Mouse (Mus musculus): ENCODE data around the gene Tbrg4. TPM values are rescaled to one million over a fixed set of nuclear protein-coding genes. Genes with fewer than 3 reads are reported as not detected.
A peak's percentile ranks its signal among the peaks of the same experiment; 100 is the strongest.

Gene Tbrg4
- polyA plus RNA-seq, 1 experiment from 2014 or later = 46.4 TPM

DNA sequence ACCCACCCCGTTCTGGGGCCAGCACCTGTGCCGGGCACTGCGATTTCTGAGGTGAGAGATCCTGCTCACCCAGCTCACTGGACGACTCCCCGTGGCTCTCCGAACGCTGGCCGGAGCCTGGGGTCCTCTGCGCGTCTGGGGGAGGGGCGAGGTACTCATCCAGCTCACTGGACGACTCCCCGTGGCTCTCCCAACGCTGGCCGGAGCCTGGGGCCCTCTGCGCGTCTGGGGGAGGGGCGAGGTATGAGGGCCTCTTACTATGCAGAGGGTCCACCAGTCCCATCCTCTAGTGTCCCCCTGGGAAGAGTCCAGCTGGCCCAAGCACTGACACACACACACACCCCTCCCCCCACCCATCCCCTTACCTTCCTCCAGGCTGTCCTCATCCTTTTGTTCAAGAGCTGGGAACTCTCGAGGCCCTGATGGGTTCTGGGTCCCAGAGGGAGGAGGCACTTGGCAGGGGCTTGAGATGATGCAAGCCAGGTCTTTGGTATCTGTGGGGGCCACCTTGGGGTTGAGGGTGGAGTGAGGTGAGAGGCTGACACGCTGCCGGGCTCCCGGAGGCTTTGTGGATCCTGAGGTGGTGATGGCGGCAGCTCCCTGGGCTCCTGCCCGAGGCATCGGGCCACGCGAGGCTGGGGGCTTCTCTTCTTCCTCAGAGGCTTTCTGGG, 26.7 kb downstream of the Tbrg4 start:
- Histone ChIP-seq H3K4me1 (peaks cover 33% of the 10 kb centered on the region), H3K4me2 (peak overlapping the region; percentile 26)
- WGBS = 20% methylated on average over 27 of the region's 27 CpGs

DNA sequence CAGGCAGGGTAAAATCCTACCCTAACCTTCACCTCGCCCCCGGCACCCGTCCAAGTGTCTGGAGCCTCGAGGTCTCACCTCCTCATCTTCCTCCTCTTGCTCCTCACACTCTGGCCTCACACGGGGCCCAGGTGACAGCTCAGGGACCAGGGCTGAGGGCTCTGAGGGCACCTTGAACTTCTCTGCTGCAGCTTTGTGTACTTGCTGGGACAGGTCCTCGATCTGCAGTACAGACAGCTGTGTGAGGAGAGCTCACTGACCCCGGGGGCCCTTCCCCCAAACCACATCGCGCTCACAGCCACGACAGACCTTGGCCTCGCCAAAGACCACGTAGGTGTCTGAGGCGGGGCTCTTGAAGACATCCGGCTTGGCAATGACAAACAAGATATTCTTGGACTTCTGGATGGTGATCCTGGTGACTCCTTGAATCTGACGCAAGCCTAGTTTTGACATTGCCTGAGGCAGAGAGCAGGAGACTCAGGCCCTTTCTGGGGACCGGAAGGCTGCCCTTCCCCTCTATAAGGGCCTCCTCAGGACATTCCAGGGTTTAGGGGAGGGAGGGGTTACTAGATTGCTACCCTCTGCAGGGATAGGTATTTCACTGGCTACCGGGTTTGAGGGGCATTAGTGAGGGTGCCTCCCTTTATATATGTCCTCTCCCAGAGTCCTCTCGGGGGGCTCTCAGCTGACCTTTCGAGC, 27.5 kb downstream of the Tbrg4 start:
- no peak overlapping the region for H3K27ac ChIP-seq
- ATAC-seq (replicated peaks; ENCODE audit: low FRiP score) = no peak
- H3K9me3 ChIP-seq (replicated peaks) = no peaks in the 10 kb centered on the region
- peaks cover 27% of the 10 kb centered on the region for H3K4me1 ChIP-seq
- H3K4me3 ChIP-seq (replicated peaks) = no peak overlapping the region
- H3K27me3 ChIP-seq = no peaks in the 10 kb centered on the region
- peaks cover 51% of the 10 kb centered on the region for H3K36me3 ChIP-seq
- no peak overlapping the region for H3K9ac ChIP-seq
- H3K4me2 ChIP-seq = peak overlapping the region; percentile 26
- 54% methylated on average over 19 of the region's 19 CpGs for WGBS

More for the DNA sequence above, 26.7 kb downstream of the Tbrg4 start:
- ATAC-seq (replicated peaks; ENCODE audit: low FRiP score) = peak; percentile 38
- Histone ChIP-seq H3K9me3 (replicated peaks) (no peaks in the 10 kb centered on the region), H3K36me3 (peaks cover 43% of the 10 kb centered on the region), H3K27ac (no peak overlapping the region), H3K4me3 (replicated peaks) (no peak overlapping the region), H3K9ac (no peak overlapping the region), H3K27me3 (no peaks in the 10 kb centered on the region; the same call in 1 of the 2 replicates)

DNA sequence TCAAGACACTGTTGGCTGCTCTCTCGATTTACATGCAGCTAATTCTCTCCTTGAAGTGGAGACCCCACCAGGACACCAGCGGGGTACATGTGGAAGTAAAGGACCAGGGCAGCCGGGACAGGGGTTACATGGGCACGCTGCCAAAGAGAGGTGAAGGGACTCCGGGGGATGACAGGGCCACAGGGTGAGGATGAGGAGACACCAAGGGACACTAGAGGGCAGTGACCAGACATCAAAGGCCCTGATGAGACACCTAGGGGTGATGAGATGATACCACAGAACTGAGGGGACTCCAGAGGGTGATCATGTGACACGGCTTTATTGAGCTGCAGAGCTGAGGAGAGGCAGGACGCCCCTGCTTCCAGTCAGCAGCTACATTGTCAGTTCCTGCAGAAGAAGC, 28.3 kb downstream of the Tbrg4 start:
- Histone ChIP-seq H3K4me1 (peaks cover 27% of the 10 kb centered on the region), H3K9me3 (replicated peaks) (no peaks in the 10 kb centered on the region), H3K36me3 (peaks cover 59% of the 10 kb centered on the region), H3K27me3 (no peaks in the 10 kb centered on the region), H3K9ac (no peak overlapping the region), H3K27ac (no peak overlapping the region), H3K4me2 (no peak overlapping the region), H3K4me3 (replicated peaks) (no peak overlapping the region)
- ATAC-seq (replicated peaks; ENCODE audit: low FRiP score) = no peak
- WGBS = 69% methylated on average over 7 of the region's 7 CpGs

DNA sequence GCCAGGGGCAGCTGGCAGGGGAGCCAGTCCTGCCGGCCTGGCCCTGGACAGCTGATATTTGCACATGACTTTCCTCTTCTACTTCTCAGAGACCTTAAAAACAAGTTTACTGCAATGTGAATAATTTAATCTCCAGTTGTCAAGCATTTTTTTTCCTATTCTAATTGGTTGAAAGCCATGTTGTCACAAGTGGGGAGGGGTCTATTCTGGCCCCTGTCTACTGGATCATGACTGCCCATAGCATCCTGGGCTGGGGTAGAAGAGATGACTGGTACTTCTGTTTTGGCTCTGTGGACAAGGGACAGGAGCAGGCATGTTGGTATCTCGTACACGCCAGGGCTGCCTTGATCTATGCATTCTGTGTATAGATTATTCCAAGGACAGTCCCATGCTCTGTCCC, 29.3 kb downstream of the Tbrg4 start:
- no peaks in the 10 kb centered on the region for H3K27me3 ChIP-seq
- WGBS = 84% methylated on average over 3 of the region's 3 CpGs
- no peak overlapping the region for H3K9ac ChIP-seq
- H3K27ac ChIP-seq = no peak overlapping the region
- no peak overlapping the region for H3K4me3 ChIP-seq (replicated peaks)
- H3K4me1 ChIP-seq = peaks cover 19% of the 10 kb centered on the region
- H3K9me3 ChIP-seq (replicated peaks) = no peaks in the 10 kb centered on the region
- peaks cover 68% of the 10 kb centered on the region for H3K36me3 ChIP-seq
- ATAC-seq (replicated peaks; ENCODE audit: low FRiP score) = no peak
- H3K4me2 ChIP-seq = no peak overlapping the region

DNA sequence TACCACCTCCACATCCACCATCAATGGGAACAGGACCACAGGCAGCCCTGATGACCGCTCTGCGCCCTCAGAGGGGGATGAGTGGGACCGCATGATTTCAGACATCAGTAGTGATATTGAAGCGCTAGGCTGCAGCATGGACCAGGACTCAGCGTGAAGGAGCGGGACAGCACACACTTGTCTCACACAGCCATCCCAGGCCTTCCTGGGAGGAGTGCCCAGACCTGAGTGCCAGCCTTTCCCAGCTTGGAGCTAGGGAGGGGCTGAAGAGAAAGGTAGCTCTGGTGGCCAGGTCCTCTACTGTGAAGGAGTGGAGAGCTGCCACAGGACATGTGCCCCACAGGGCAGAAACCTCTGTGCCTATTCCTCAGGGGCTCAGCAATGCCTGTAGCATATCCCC, 29.7 kb downstream of the Tbrg4 start:
- Histone ChIP-seq H3K36me3 (peaks cover 72% of the 10 kb centered on the region), H3K4me2 (no peak overlapping the region), H3K4me1 (peaks cover 18% of the 10 kb centered on the region), H3K27ac (no peak overlapping the region), H3K9ac (no peak overlapping the region), H3K27me3 (no peaks in the 10 kb centered on the region), H3K4me3 (replicated peaks) (no peak overlapping the region), H3K9me3 (replicated peaks) (no peaks in the 10 kb centered on the region)
- WGBS = 96% methylated on average over 6 of the region's 6 CpGs
- ATAC-seq (replicated peaks; ENCODE audit: low FRiP score) = no peak

DNA sequence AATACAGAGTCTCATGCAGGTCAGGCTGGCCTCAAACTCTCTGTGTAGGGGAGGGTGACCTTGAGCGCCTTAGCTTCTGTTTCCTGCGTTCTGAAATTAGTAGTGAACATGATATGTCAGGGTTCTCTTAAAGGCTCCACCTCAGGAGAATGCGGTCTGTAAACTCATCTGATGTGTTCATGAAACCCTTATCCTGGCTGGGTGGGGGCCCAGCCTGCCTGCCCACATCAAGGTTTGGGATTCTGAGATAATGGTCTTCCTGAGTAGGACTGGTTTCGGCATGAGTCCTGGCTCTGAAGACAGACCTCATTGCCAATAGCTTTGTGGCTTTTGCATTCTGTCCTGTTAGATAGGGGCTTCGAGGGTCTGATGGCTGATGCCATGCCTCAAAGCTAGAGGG, 30.5 kb downstream of the Tbrg4 start:
- H3K36me3 ChIP-seq = peaks cover 81% of the 10 kb centered on the region
- no peak overlapping the region for H3K4me3 ChIP-seq (replicated peaks)
- H3K9me3 ChIP-seq (replicated peaks) = no peaks in the 10 kb centered on the region
- no peaks in the 10 kb centered on the region for H3K27me3 ChIP-seq
- 84% methylated on average over 5 of the region's 5 CpGs for WGBS
- H3K4me2 ChIP-seq = no peak overlapping the region
- H3K27ac ChIP-seq = no peak overlapping the region
- no peak overlapping the region for H3K9ac ChIP-seq
- peaks cover 18% of the 10 kb centered on the region for H3K4me1 ChIP-seq
- no peak for ATAC-seq (replicated peaks; ENCODE audit: low FRiP score)

DNA sequence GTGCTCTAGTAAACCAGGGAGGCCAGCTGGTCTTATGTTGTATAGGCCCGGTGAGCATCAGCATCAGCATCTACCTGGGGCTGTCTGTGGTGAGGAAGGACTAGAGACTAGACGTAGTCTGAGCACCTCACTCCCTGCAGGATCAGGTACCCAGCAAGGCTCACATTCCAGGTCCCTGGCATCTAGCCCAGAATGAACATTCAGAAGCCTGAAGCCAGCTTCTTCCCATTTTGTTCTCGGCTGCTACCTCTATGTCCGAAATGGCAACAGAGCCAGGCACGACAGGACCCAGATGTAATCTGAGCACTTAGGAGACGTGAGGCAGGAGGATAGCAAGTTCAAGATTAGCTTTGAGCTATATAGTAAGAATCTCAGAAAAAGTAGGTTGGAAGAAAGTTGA, 31.0 kb downstream of the Tbrg4 start:
- Histone ChIP-seq H3K36me3 (peaks cover 86% of the 10 kb centered on the region), H3K9me3 (replicated peaks) (no peaks in the 10 kb centered on the region), H3K4me3 (replicated peaks) (no peak overlapping the region), H3K4me1 (peaks cover 18% of the 10 kb centered on the region), H3K27me3 (no peaks in the 10 kb centered on the region), H3K27ac (no peak overlapping the region), H3K4me2 (no peak overlapping the region), H3K9ac (no peak overlapping the region)
- no peak for ATAC-seq (replicated peaks; ENCODE audit: low FRiP score)
- WGBS = 80% methylated on average over 6 of the region's 6 CpGs

DNA sequence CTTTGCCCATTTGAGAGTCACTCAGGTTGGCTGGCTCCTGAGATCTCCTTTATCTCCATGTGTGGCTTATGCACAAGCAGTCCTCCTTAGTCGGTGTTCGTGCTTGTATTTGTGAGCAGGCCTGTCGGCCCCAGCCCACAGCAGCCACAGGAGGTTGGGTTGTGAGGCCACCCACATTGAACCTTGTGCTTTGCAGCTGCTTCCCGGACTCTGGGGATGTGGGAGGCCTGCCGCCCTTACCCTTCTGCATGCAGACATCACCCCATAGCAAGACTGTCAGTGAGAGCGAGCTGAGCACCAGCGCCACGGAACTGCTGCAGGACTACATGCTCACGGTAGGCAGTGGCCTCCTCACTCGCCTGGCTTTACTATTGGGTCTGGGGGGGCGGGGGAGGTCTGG, 32.5 kb downstream of the Tbrg4 start:
- whole genome bisulfite sequencing = 78% methylated on average over 11 of the region's 11 CpGs
- no peak overlapping the region for H3K27ac ChIP-seq

DNA sequence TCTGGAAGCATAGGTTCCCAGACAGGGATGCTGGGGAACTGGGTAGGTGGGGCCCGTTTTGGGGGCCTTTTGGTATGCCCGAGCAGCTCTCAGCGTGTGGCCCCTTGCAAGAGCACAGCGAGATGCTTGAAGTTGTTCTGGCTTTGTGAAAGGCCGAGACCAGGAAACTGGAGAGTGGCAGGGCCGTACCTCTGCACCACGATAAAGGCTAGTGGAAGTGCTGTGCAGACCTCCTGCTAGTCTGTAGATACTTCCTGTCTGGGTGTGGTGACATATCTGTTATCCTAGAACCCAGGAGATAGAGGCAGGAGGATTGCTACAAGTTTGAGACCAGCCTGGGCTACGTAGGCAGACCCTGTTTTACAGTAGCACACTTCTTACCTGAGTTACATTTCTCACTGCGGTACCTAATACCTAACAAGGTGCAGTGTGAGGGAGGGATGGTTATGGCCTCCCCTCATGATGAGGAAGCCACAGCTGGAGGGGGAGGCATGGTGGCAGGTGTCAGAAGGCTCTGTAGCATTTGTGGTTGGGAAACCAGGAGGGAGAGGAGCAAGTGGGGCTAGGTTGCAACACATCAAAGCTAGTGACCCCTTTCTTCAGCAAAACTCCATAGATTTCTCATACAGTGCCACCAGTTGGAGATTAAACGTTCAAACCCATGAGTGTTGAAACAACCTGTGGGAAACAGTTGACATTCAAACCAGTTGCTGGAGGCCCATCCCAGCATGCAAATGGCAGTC, 34.8 kb downstream of the Tbrg4 start:
- no peaks in the 10 kb centered on the region for H3K9me3 ChIP-seq (replicated peaks)
- H3K4me3 ChIP-seq (replicated peaks) = no peak overlapping the region
- no peaks in the 10 kb centered on the region for H3K27me3 ChIP-seq
- WGBS = 88% methylated on average over 10 of the region's 10 CpGs
- H3K27ac ChIP-seq = no peak overlapping the region
- H3K36me3 ChIP-seq = peaks cover 96% of the 10 kb centered on the region
- H3K9ac ChIP-seq = no peak overlapping the region
- H3K4me2 ChIP-seq = no peak overlapping the region
- 0 out of 2 replicates have a peak, but pooled peaks have one; percentile 40 for ATAC-seq (replicated peaks; ENCODE audit: low FRiP score)
- H3K4me1 ChIP-seq = no peaks in the 10 kb centered on the region

More for the DNA sequence above, 32.5 kb downstream of the Tbrg4 start:
- ATAC-seq (replicated peaks; ENCODE audit: low FRiP score) = no peak
- peaks cover 100% of the 10 kb centered on the region for H3K36me3 ChIP-seq
- no peaks in the 10 kb centered on the region for H3K27me3 ChIP-seq
- no peak overlapping the region for H3K4me2 ChIP-seq
- H3K4me3 ChIP-seq (replicated peaks) = no peak overlapping the region
- no peak overlapping the region for H3K9ac ChIP-seq
- no peaks in the 10 kb centered on the region for H3K9me3 ChIP-seq (replicated peaks)
- peaks cover 6% of the 10 kb centered on the region for H3K4me1 ChIP-seq

DNA sequence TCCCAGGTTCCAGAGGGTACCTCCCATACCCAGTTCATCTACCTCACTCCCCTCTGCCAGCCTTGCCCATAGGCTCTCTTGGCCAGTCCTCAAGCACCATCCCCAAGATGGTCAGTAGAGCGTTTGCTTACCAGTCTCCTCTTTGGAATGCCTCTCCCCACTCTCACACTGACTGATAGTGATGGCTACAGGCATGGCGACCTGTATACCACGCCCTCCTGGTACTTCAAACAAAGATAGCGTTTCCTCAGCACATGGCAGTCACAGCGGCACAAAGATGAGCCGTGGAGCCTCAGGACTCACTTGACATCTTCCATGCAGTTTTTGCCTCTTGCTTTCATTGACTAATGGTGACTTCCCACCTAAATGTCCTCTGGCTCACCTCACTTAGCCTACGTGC, 36.0 kb downstream of the Tbrg4 start:
- Histone ChIP-seq H3K4me2 (no peak overlapping the region), H3K27me3 (no peaks in the 10 kb centered on the region), H3K4me1 (no peaks in the 10 kb centered on the region), H3K27ac (no peak overlapping the region), H3K4me3 (replicated peaks) (no peak overlapping the region), H3K36me3 (peaks cover 96% of the 10 kb centered on the region), H3K9ac (no peak overlapping the region), H3K9me3 (replicated peaks) (no peaks in the 10 kb centered on the region)
- WGBS = 88% methylated on average over 7 of the region's 7 CpGs
- ATAC-seq (replicated peaks; ENCODE audit: low FRiP score) = no peak

DNA sequence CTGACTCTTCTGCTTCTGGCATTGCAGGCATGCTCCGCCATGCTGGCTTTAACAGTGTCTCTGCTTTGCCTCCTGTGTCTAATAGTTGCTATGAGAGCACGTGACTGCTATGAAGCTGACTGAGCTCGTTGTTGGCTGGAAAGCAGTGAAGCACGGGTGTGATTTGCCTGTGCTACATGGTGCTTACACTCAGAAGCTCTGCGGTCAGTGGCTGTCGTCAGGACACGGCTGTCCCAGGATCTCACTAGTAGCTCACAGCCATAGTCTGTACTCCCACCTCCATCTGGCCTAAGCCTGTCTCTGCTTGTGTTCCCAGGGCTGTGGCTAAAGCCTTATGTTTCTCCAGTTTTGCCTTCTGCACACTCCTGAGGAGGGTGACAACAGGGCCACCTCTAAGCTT, 37.6 kb downstream of the Tbrg4 start:
- Histone ChIP-seq H3K36me3 (peaks cover 85% of the 10 kb centered on the region), H3K27ac (no peak overlapping the region)

DNA sequence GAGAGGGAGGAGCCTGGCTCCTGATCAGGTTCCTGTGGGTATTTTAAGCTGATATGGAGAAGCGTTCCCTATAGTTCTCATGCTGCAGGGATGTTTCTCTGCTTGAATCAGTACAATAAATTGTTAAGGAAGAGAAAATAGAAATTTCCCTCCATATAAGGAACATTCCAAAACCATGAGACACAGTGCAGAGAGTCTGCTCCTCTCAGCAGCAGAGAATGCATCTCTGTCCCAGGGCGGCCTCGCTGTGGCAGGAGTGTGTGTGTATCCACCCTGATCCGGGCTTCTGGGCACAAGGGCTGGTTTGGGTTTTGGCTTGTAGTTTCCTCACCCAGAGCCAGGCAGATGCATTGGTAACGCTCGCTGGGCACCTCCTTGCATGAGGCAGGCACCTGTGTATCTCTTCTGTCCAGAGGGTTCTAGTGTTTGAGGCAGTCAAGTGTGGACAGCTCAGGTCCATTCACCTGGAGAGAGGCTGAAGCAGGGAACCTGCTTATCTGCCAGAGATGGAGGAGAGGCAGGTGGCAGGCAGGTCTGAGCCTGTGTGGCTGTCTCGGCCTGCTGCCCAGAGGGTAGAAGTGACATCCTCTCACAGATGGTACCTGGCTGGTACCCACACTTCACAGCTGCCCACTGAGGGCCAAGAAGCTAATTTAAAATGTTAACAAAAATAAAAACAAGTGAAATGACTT, 38.5 kb downstream of the Tbrg4 start:
- Histone ChIP-seq H3K4me2 (no peak overlapping the region), H3K9ac (no peak overlapping the region), H3K36me3 (peaks cover 80% of the 10 kb centered on the region), H3K27me3 (no peaks in the 10 kb centered on the region), H3K4me1 (no peaks in the 10 kb centered on the region), H3K9me3 (replicated peaks) (no peaks in the 10 kb centered on the region), H3K27ac (no peak overlapping the region), H3K4me3 (replicated peaks) (no peak overlapping the region)
- 86% methylated on average over 7 of the region's 7 CpGs for WGBS
- no peak for ATAC-seq (replicated peaks; ENCODE audit: low FRiP score)

More for the DNA sequence above, 37.6 kb downstream of the Tbrg4 start:
- 92% methylated on average over 7 of the region's 7 CpGs for WGBS
- Histone ChIP-seq H3K4me3 (replicated peaks) (no peak overlapping the region), H3K9ac (no peak overlapping the region), H3K9me3 (replicated peaks) (no peaks in the 10 kb centered on the region), H3K4me1 (no peaks in the 10 kb centered on the region), H3K27me3 (no peaks in the 10 kb centered on the region), H3K4me2 (no peak overlapping the region)
- no peak for ATAC-seq (replicated peaks; ENCODE audit: low FRiP score)
